Mouse (Mus musculus): ENCODE data around the gene Prrg4. TPM values are rescaled to one million over a fixed set of nuclear protein-coding genes. Genes with fewer than 3 reads are reported as not detected.
"Not testable (repeated sequence)": the region's sequence is repeated elsewhere in the genome, so short reads cannot be mapped to it uniquely, and the experiment has no call there.

Gene Prrg4
- total RNA-seq, 2 experiments from 2014 or later: 4.2 to 5.5 TPM

GRCm38 (mm10) chr2:104846638-104847414 is 2.9 kb downstream of the Prrg4 start:
- no peak for DNase-seq (ENCODE audit: low spot score in 2 of 2)

- no peak for DNase-seq (ENCODE audit: low spot score in 2 of 2)
Observed at GRCm38 (mm10) chr2:104842559-104842958, 7.1 kb downstream of the Prrg4 start.

GRCm38 (mm10) chr2:104841736-104842135 is 7.9 kb downstream of the Prrg4 start:
- no peak for DNase-seq (ENCODE audit: low spot score in 2 of 2)

GRCm38 (mm10) chr2:104840974-104841373 is 8.7 kb downstream of the Prrg4 start:
- no peak for DNase-seq (ENCODE audit: low spot score in 2 of 2)

- DNase-seq (ENCODE audit: low spot score in 2 of 2): no peak
Observed at GRCm38 (mm10) chr2:104832486-104832885, 17.2 kb downstream of the Prrg4 start.

- DNase-seq (ENCODE audit: low spot score in 2 of 2): no peak
Observed at GRCm38 (mm10) chr2:104826191-104826590, 23.5 kb downstream of the Prrg4 start.

- not testable (repeated sequence) for DNase-seq (ENCODE audit: low spot score in 2 of 2)
Observed at GRCm38 (mm10) chr2:104818763-104819162, 30.9 kb downstream of the Prrg4 start.

GRCm38 (mm10) chr2:104817555-104818330 is 31.9 kb downstream of the Prrg4 start:
- no peak for DNase-seq (ENCODE audit: low spot score in 2 of 2)

GRCm38 (mm10) chr2:104816866-104817439 is 32.7 kb downstream of the Prrg4 start:
- peak; percentile 83 to 84 for DNase-seq (ENCODE audit: low spot score in 2 of 2)

GRCm38 (mm10) chr2:104816371-104816827 is 33.3 kb downstream of the Prrg4 start, which contains the start of gene Qser1:
Gene Qser1, minus strand, starts transcription at chr2:104816760.
- DNase-seq (ENCODE audit: low spot score in 2 of 2): no peak

- peak; percentile 2 to 30 for DNase-seq (ENCODE audit: low spot score in 2 of 2)
Observed at GRCm38 (mm10) chr2:104815561-104816370, 33.9 kb downstream of the Prrg4 start.

GRCm38 (mm10) chr2:104814181-104814951 is 35.3 kb downstream of the Prrg4 start:
- DNase-seq (ENCODE audit: low spot score in 2 of 2): no peak

GRCm38 (mm10) chr2:104805435-104805834 is 44.2 kb downstream of the Prrg4 start:
- no peak for DNase-seq (ENCODE audit: low spot score in 2 of 2)

Other genes starting within 250 kb of the Prrg4 start
- 10 to 100 TPM; 15.5 to 19.3 TPM for gene Tcp11l1, start 137.7 kb downstream of the Prrg4 start, total RNA-seq (2021)
- gene Pin1rt1, start 133.5 kb downstream of the Prrg4 start, total RNA-seq (2021): not detected
- gene Depdc7, start 107.0 kb downstream of the Prrg4 start, total RNA-seq (2021): 1 to 10 TPM; 4.6 to 5.2 TPM
- gene Qser1, start 33.1 kb downstream of the Prrg4 start, total RNA-seq (2021): 10 to 100 TPM; 25.5 to 28.1 TPM
- 1 to 10 TPM; 3.9 to 5.2 TPM for gene Ccdc73, start 17.9 kb upstream of the Prrg4 start, total RNA-seq (2021)
- 100 to 1,000 TPM; 193 to 197 TPM for gene Eif3m, start 167.2 kb upstream of the Prrg4 start, total RNA-seq (2021)
- gene Gm11060, start 242.1 kb upstream of the Prrg4 start, total RNA-seq (2021): not detected

Measured in adrenal gland, postnatal 4 days (tissue).